Mouse (Mus musculus) T-helper 1 cell (primary cell): ENCODE measurements around the gene Fndc8.

Source experiments
- in situ Hi-C: fragments of 300-600 bp; cut with MboI, MseI; formaldehyde crosslinking; loops from one replicate; pipeline ENCODE4 v1.15.1; 2025; ENCODE audit warnings: high pct_unique_total_duplicates

Gene Fndc8

GRCm38 (mm10) chr11:82891936-82892335, at the start of gene Fndc8:
Gene Fndc8 (plus strand): TSS chr11:82892124.
- in situ Hi-C loops: loop anchor here (25.0 kb wide), 1 partner anchor 905 kb away; no protein-coding TSS in a partner anchor

GRCm38 (mm10) chr11:82844771-82845414, 47.0 kb upstream of the Fndc8 start:
- in situ Hi-C loops: no loop called here

- in situ Hi-C loops: no loop called here
Measured at GRCm38 (mm10) chr11:82845415-82846078, 46.4 kb upstream of the Fndc8 start.

GRCm38 (mm10) chr11:82846079-82846436, 45.9 kb upstream of the Fndc8 start:
- in situ Hi-C loops: no loop called here

- in situ Hi-C loops: no loop called here
Measured at GRCm38 (mm10) chr11:82846938-82847337, 45.0 kb upstream of the Fndc8 start.

GRCm38 (mm10) chr11:82847571-82848000, 44.3 kb upstream of the Fndc8 start:
- in situ Hi-C loops: no loop called here

GRCm38 (mm10) chr11:82850259-82850658, 41.7 kb upstream of the Fndc8 start:
- in situ Hi-C loops: no loop called here

- in situ Hi-C loops: no loop called here
Measured at GRCm38 (mm10) chr11:82852115-82852514, 39.8 kb upstream of the Fndc8 start.

- in situ Hi-C loops: no loop called here
Measured at GRCm38 (mm10) chr11:82852540-82852939, 39.4 kb upstream of the Fndc8 start.

GRCm38 (mm10) chr11:82852958-82853357, 39.0 kb upstream of the Fndc8 start:
- in situ Hi-C loops: no loop called here

GRCm38 (mm10) chr11:82854111-82854510, 37.8 kb upstream of the Fndc8 start:
- in situ Hi-C loops: no loop called here

- in situ Hi-C loops: no loop called here
Measured at GRCm38 (mm10) chr11:82855327-82855973, 36.5 kb upstream of the Fndc8 start.

GRCm38 (mm10) chr11:82856032-82856431, 35.9 kb upstream of the Fndc8 start:
- in situ Hi-C loops: no loop called here

- in situ Hi-C loops: no loop called here
Measured at GRCm38 (mm10) chr11:82857307-82857848, 34.5 kb upstream of the Fndc8 start.

GRCm38 (mm10) chr11:82860759-82861158, 31.2 kb upstream of the Fndc8 start:
- in situ Hi-C loops: no loop called here

- in situ Hi-C loops: no loop called here
Measured at GRCm38 (mm10) chr11:82861558-82861957, 30.4 kb upstream of the Fndc8 start.

GRCm38 (mm10) chr11:82862638-82863037, 29.3 kb upstream of the Fndc8 start:
- in situ Hi-C loops: no loop called here

- in situ Hi-C loops: no loop called here
Measured at GRCm38 (mm10) chr11:82863059-82863458, 28.9 kb upstream of the Fndc8 start.

- in situ Hi-C loops: no loop called here
Measured at GRCm38 (mm10) chr11:82863488-82863931, 28.4 kb upstream of the Fndc8 start.

- in situ Hi-C loops: no loop called here
Measured at GRCm38 (mm10) chr11:82865957-82866356, 26.0 kb upstream of the Fndc8 start.

GRCm38 (mm10) chr11:82866850-82867564, 24.9 kb upstream of the Fndc8 start:
- in situ Hi-C loops: no loop called here

GRCm38 (mm10) chr11:82867956-82868355, 24.0 kb upstream of the Fndc8 start:
- in situ Hi-C loops: no loop called here
